Mouse (Mus musculus): ENCODE results near the gene Paxx. TPM values are rescaled to one million over a fixed set of nuclear protein-coding genes. Genes with fewer than 3 reads are reported as not detected.
"Not testable (repeated sequence)": the region's sequence is repeated elsewhere in the genome, so short reads cannot be mapped to it uniquely, and the experiment has no call there.

The Paxx gene
- polyA plus RNA-seq, 1 experiment from 2014 or later, result 41.6 TPM

- H3K4me3 ChIP-seq; H3K4me1 ChIP-seq; ATAC-seq (ENCODE audit: low FRiP score): not testable (repeated sequence)
These were observed 47.5 kb downstream of the Paxx start for GRCm38 (mm10) chr2:25413436-25413835.

DNA sequence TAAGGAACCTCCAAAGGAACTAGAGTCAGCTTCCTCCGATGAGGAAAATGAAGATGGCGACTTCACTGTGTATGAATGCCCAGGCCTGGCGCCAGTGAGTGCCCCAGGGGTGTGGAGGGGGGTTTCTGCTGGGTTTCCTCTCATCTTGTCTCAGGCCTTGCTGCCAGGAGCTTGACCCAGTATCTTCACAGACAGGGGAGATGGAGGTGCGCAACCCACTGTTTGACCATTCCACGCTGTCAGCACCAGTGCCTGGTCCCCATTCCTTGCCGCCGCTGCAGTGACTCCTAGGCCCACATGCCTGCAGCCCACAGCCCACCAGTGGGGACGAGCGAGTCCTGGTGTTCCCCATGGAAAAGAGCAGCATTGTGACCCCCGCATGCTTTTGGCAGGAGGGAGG is 52.0 kb downstream of the Paxx start:
- H3K27ac ChIP-seq, result no peak overlapping the region
- H3K4me2 ChIP-seq (replicated peaks), result no peak overlapping the region
- no peaks in the 10 kb centered on the region for H3K9me3 ChIP-seq (replicated peaks)
- peaks cover 34% of the 10 kb centered on the region for H3K36me3 ChIP-seq
- peaks cover 21% of the 10 kb centered on the region for H3K4me1 ChIP-seq
- H3K27me3 ChIP-seq, result no peaks in the 10 kb centered on the region
- ATAC-seq (ENCODE audit: low FRiP score), result no peak
- 85% methylated on average over 10 of the region's 10 CpGs for WGBS
- no peak overlapping the region for H3K4me3 ChIP-seq
- no peak overlapping the region for H3K9ac ChIP-seq

More at GRCm38 (mm10) chr2:25413436-25413835, 47.5 kb downstream of the Paxx start:
- peaks cover 19% of the 10 kb centered on the region for H3K36me3 ChIP-seq
- H3K4me2 ChIP-seq (replicated peaks); H3K9ac ChIP-seq; H3K27ac ChIP-seq; H3K27me3 ChIP-seq; H3K9me3 ChIP-seq (replicated peaks): not testable (repeated sequence)

Small RNA genes lying within 50 kb of the gene (microRNA-seq; reads per million reads assigned to microRNA genes)
- gene Mir3087, result not detected

Other genes starting within 250 kb of the Paxx start
- gene Nelfb, start 249.6 kb downstream of the Paxx start, polyA plus RNA-seq (2016; fragmentation: Nextera tagmentation; extraction: Ambion mirVana), result 107 and 117 TPM in 2 replicates
- gene Stpg3, start 246.5 kb downstream of the Paxx start, polyA plus RNA-seq (2016; fragmentation: Nextera tagmentation; extraction: Ambion mirVana), result not detected in 2 replicates
- 0.19 TPM in 1 of 2 replicates, not detected in the other for gene Fam166a, start 242.3 kb downstream of the Paxx start, polyA plus RNA-seq (2016; fragmentation: Nextera tagmentation; extraction: Ambion mirVana)
- 391 and 416 TPM in 2 replicates for gene Tubb4b, start 236.4 kb downstream of the Paxx start, polyA plus RNA-seq (2016; fragmentation: Nextera tagmentation; extraction: Ambion mirVana)
- not detected in 2 replicates for gene Slc34a3, start 226.7 kb downstream of the Paxx start, polyA plus RNA-seq (2016; fragmentation: Nextera tagmentation; extraction: Ambion mirVana)
- gene Rnf224, start 224.3 kb downstream of the Paxx start, polyA plus RNA-seq (2016; fragmentation: Nextera tagmentation; extraction: Ambion mirVana), result not detected in 2 replicates
- 37.8 and 40.5 TPM in 2 replicates for gene Rnf208, start 218.8 kb downstream of the Paxx start, polyA plus RNA-seq (2016; fragmentation: Nextera tagmentation; extraction: Ambion mirVana)
- gene Cysrt1, start 218.6 kb downstream of the Paxx start, polyA plus RNA-seq (2016; fragmentation: Nextera tagmentation; extraction: Ambion mirVana), result not detected in 2 replicates
- gene AL732309.1, start 214.2 kb downstream of the Paxx start, polyA plus RNA-seq (2016; fragmentation: Nextera tagmentation; extraction: Ambion mirVana), result 3.5 and 6.2 TPM in 2 replicates
- 16.5 and 18.6 TPM in 2 replicates for gene Tmem203, start 205.7 kb downstream of the Paxx start, polyA plus RNA-seq (2016; fragmentation: Nextera tagmentation; extraction: Ambion mirVana)
- 13.2 and 14.9 TPM in 2 replicates for gene Tprn, start 198.5 kb downstream of the Paxx start, polyA plus RNA-seq (2016; fragmentation: Nextera tagmentation; extraction: Ambion mirVana)
- gene Ssna1, start 188.7 kb downstream of the Paxx start, polyA plus RNA-seq (2016; fragmentation: Nextera tagmentation; extraction: Ambion mirVana), result 195 and 201 TPM in 2 replicates
- gene Anapc2, start 188.6 kb downstream of the Paxx start, polyA plus RNA-seq (2016; fragmentation: Nextera tagmentation; extraction: Ambion mirVana), result 147 and 152 TPM in 2 replicates
- not detected in 2 replicates for gene Tmem210, start 172.9 kb downstream of the Paxx start, polyA plus RNA-seq (2016; fragmentation: Nextera tagmentation; extraction: Ambion mirVana)
- gene Lrrc26, start 171.2 kb downstream of the Paxx start, polyA plus RNA-seq (2016; fragmentation: Nextera tagmentation; extraction: Ambion mirVana), result not detected in 2 replicates
- gene Grin1, start 141.9 kb downstream of the Paxx start, polyA plus RNA-seq (2016; fragmentation: Nextera tagmentation; extraction: Ambion mirVana), result 6.3 and 6.9 TPM in 2 replicates
- gene Man1b1, start 128.8 kb downstream of the Paxx start, polyA plus RNA-seq (2016; fragmentation: Nextera tagmentation; extraction: Ambion mirVana), result 73.5 and 78.8 TPM in 2 replicates
- gene Dpp7, start 104.7 kb downstream of the Paxx start, polyA plus RNA-seq (2016; fragmentation: Nextera tagmentation; extraction: Ambion mirVana), result 21.9 and 23.5 TPM in 2 replicates
- 5.7 and 7.9 TPM in 2 replicates for gene Uap1l1, start 95.4 kb downstream of the Paxx start, polyA plus RNA-seq (2016; fragmentation: Nextera tagmentation; extraction: Ambion mirVana)
- 31.9 and 41.4 TPM in 2 replicates for gene Sapcd2, start 88.8 kb downstream of the Paxx start, polyA plus RNA-seq (2016; fragmentation: Nextera tagmentation; extraction: Ambion mirVana)
- gene Entpd2, start 65.2 kb downstream of the Paxx start, polyA plus RNA-seq (2016; fragmentation: Nextera tagmentation; extraction: Ambion mirVana), result 0.22 and 0.46 TPM in 2 replicates
- gene Npdc1, start 61.7 kb downstream of the Paxx start, polyA plus RNA-seq (2016; fragmentation: Nextera tagmentation; extraction: Ambion mirVana), result 216 and 225 TPM in 2 replicates
- 0.53 TPM in 1 of 2 replicates, not detected in the other for gene Fut7, start 37.8 kb downstream of the Paxx start, polyA plus RNA-seq (2016; fragmentation: Nextera tagmentation; extraction: Ambion mirVana)
- 10.1 and 10.6 TPM in 2 replicates for gene Abca2, start 32.4 kb downstream of the Paxx start, polyA plus RNA-seq (2016; fragmentation: Nextera tagmentation; extraction: Ambion mirVana)
- 2.3 and 2.4 TPM in 2 replicates for gene Clic3, start 4.3 kb downstream of the Paxx start, polyA plus RNA-seq (2016; fragmentation: Nextera tagmentation; extraction: Ambion mirVana)
- 2.8 and 3.0 TPM in 2 replicates for gene Ptgds, start 9.0 kb upstream of the Paxx start, polyA plus RNA-seq (2016; fragmentation: Nextera tagmentation; extraction: Ambion mirVana)
- gene Lcn12, start 32.8 kb upstream of the Paxx start, polyA plus RNA-seq (2016; fragmentation: Nextera tagmentation; extraction: Ambion mirVana), result not detected in 2 replicates
- gene Fbxw5, start 39.7 kb upstream of the Paxx start, polyA plus RNA-seq (2016; fragmentation: Nextera tagmentation; extraction: Ambion mirVana), result 106 and 116 TPM in 2 replicates
- 4.8 and 6.0 TPM in 2 replicates for gene C8g, start 40.6 kb upstream of the Paxx start, polyA plus RNA-seq (2016; fragmentation: Nextera tagmentation; extraction: Ambion mirVana)
- gene Traf2, start 85.8 kb upstream of the Paxx start, polyA plus RNA-seq (2016; fragmentation: Nextera tagmentation; extraction: Ambion mirVana), result 25.7 and 29.6 TPM in 2 replicates
- 377 TPM in 2 replicates for gene Edf1, start 96.8 kb upstream of the Paxx start, polyA plus RNA-seq (2016; fragmentation: Nextera tagmentation; extraction: Ambion mirVana)
- 4.7 and 6.7 TPM in 2 replicates for gene Mamdc4, start 113.8 kb upstream of the Paxx start, polyA plus RNA-seq (2016; fragmentation: Nextera tagmentation; extraction: Ambion mirVana)
- gene Phpt1, start 114.1 kb upstream of the Paxx start, polyA plus RNA-seq (2016; fragmentation: Nextera tagmentation; extraction: Ambion mirVana), result 131 and 162 TPM in 2 replicates
- 2.4 and 3.1 TPM in 2 replicates for gene Ajm1, start 120.7 kb upstream of the Paxx start, polyA plus RNA-seq (2016; fragmentation: Nextera tagmentation; extraction: Ambion mirVana)
- 70.0 and 72.3 TPM in 2 replicates for gene Rabl6, start 147.4 kb upstream of the Paxx start, polyA plus RNA-seq (2016; fragmentation: Nextera tagmentation; extraction: Ambion mirVana)
- gene Ccdc183, start 156.6 kb upstream of the Paxx start, polyA plus RNA-seq (2016; fragmentation: Nextera tagmentation; extraction: Ambion mirVana), result 0.25 and 0.32 TPM in 2 replicates
- gene Tmem141, start 160.9 kb upstream of the Paxx start, polyA plus RNA-seq (2016; fragmentation: Nextera tagmentation; extraction: Ambion mirVana), result 21.7 and 23.4 TPM in 2 replicates
- 0.96 and 1.3 TPM in 2 replicates for gene Fcna, start 166.9 kb upstream of the Paxx start, polyA plus RNA-seq (2016; fragmentation: Nextera tagmentation; extraction: Ambion mirVana)
- gene Lcn8, start 192.0 kb upstream of the Paxx start, polyA plus RNA-seq (2016; fragmentation: Nextera tagmentation; extraction: Ambion mirVana), result not detected in 2 replicates
- gene Lcn5, start 196.9 kb upstream of the Paxx start, polyA plus RNA-seq (2016; fragmentation: Nextera tagmentation; extraction: Ambion mirVana), result not detected in 2 replicates
- gene Lcn6, start 215.7 kb upstream of the Paxx start, polyA plus RNA-seq (2016; fragmentation: Nextera tagmentation; extraction: Ambion mirVana), result not detected in 2 replicates
- gene Lcn10, start 221.6 kb upstream of the Paxx start, polyA plus RNA-seq (2016; fragmentation: Nextera tagmentation; extraction: Ambion mirVana), result not detected in 2 replicates
- gene Obp2a, start 238.9 kb upstream of the Paxx start, polyA plus RNA-seq (2016; fragmentation: Nextera tagmentation; extraction: Ambion mirVana), result not detected in 2 replicates
- 97.8 and 98.7 TPM in 2 replicates for gene Bmyc, start 245.6 kb upstream of the Paxx start, polyA plus RNA-seq (2016; fragmentation: Nextera tagmentation; extraction: Ambion mirVana)

Data from hindbrain, embryonic 12.5 days (tissue).